Mouse (Mus musculus) neural tube, embryonic 14.5 days (tissue): ENCODE measurements at regions not wholly inside any gene's neighbourhood (a gene's known extent, or its start where the extent isn't known, plus 50 kb on each side); places are given as distances from the start of the nearest gene placed in this dataset.

Experiments used
- ATAC-seq: fragments of 200-750 bp; cut with Nextera tagmentation; 2 replicates; pipeline ENCODE4 v1.8.0; 2017; ENCODE audit warnings: low read depth, mild to moderate bottlenecking, moderate TSS enrichment, moderate library complexity
- H3K27ac ChIP-seq: fragments of 300-500 bp; sonication (generic); 2 replicates; pipeline ENCODE4 v1.5.1; 2014; ENCODE audit warnings: low read depth, mild to moderate bottlenecking, control low read depth, low read length, moderate library complexity, mixed read lengths
- H3K27me3 ChIP-seq: fragments of 300-500 bp; sonication (generic); 2 replicates; pipeline ENCODE4 v1.6.1; 2014; ENCODE audit warnings: low read length; ENCODE audit not compliant: control insufficient read depth, insufficient read depth
- H3K36me3 ChIP-seq: fragments of 300-500 bp; sonication (generic); 2 replicates; pipeline ENCODE4 v1.6.1; 2014; ENCODE audit warnings: low read length, mixed read lengths; ENCODE audit not compliant: control insufficient read depth, insufficient read depth
- H3K4me1 ChIP-seq: fragments of 300-500 bp; sonication (generic); 2 replicates; pipeline ENCODE4 v1.6.1; 2014; ENCODE audit warnings: low read length; ENCODE audit not compliant: control insufficient read depth, insufficient read depth
- H3K4me2 ChIP-seq: fragments of 300-500 bp; sonication (generic); 2 replicates; pipeline ENCODE4 v1.6.1; 2014; ENCODE audit warnings: mild to moderate bottlenecking, low read depth, low read length, control low read depth
- H3K4me3 ChIP-seq: fragments of 300-500 bp; sonication (generic); 2 replicates; pipeline ENCODE4 v1.5.1; 2014; ENCODE audit warnings: low read depth, low read length, control low read depth, mixed read lengths
- H3K9ac ChIP-seq: fragments of 300-500 bp; sonication (generic); replicated peaks from 2 replicates; pipeline ENCODE4 v1.6.1; 2014; ENCODE audit warnings: low read depth, mild to moderate bottlenecking, control low read depth, low read length, mixed read lengths
- H3K9me3 ChIP-seq: fragments of 300-500 bp; sonication (generic); 2 replicates; pipeline ENCODE4 v1.6.1; 2016; ENCODE audit warnings: low read length; ENCODE audit not compliant: control insufficient read depth
- WGBS: fragments of 180-500 bp; shearing (Covaris S2); extraction: QIAGEN DNeasy Blood & Tissue Kit; methylation state at CpG from one replicate; pipeline ENCODE4 v1.1.7; 2014; 5-methylcytosine and 5-hydroxymethylcytosine counted together

GRCm38 (mm10) chr3:9373896-9374295, 236.0 kb downstream of the Zfp704 start:
- no peaks in the 10 kb centered on the region for H3K27me3 ChIP-seq
- no peak overlapping the region for H3K27ac ChIP-seq
- no peaks in the 10 kb centered on the region for H3K4me1 ChIP-seq
- ATAC-seq: no peak
- H3K36me3 ChIP-seq: no peaks in the 10 kb centered on the region
- no peaks in the 10 kb centered on the region for H3K9me3 ChIP-seq
- WGBS: 76% methylated on average over 1 of the region's 1 CpGs
- H3K4me3 ChIP-seq: no peak overlapping the region
- H3K4me2 ChIP-seq: no peak overlapping the region
- no peak overlapping the region for H3K9ac ChIP-seq

- Histone ChIP-seq H3K27ac (no peak overlapping the region), H3K36me3 (no peaks in the 10 kb centered on the region), H3K27me3 (no peaks in the 10 kb centered on the region), H3K9me3 (no peaks in the 10 kb centered on the region), H3K9ac (no peak overlapping the region), H3K4me2 (no peak overlapping the region), H3K4me3 (no peak overlapping the region), H3K4me1 (no peaks in the 10 kb centered on the region)
- 86% methylated on average over 2 of the region's 2 CpGs for WGBS
- no peak for ATAC-seq
Observed at GRCm38 (mm10) chr3:9370096-9370495, 239.8 kb downstream of the Zfp704 start.

GRCm38 (mm10) chr3:9365791-9366190, 244.1 kb downstream of the Zfp704 start:
- Histone ChIP-seq H3K4me1 (no peaks in the 10 kb centered on the region), H3K9ac (no peak overlapping the region), H3K27me3 (no peaks in the 10 kb centered on the region), H3K27ac (no peak overlapping the region), H3K4me3 (no peak overlapping the region), H3K36me3 (no peaks in the 10 kb centered on the region), H3K4me2 (no peak overlapping the region), H3K9me3 (no peaks in the 10 kb centered on the region)
- 83% methylated on average over 9 of the region's 9 CpGs for WGBS
- ATAC-seq: no peak

DNA sequence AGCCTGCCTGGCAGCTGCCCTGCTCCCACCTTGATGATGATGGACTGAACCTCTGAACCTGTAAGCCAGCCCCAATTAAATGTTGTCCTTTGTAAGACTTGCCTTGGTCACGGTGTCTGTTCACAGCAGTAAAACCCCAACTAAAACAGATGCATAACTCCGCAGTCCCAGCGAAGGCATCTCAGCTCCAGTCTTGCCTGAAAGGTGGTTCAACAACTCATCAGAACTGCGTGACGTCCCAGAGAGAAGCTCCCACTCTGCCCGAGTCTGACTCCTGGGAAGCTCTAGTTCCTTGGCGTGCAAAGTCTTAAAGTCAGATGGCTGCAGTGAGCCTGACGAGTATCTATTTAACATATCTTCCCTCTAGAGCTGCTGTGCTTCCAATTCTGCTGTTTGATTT, 250.7 kb downstream of the Zfp704 start:
- no peaks in the 10 kb centered on the region for H3K9me3 ChIP-seq
- no peak overlapping the region for H3K4me2 ChIP-seq
- no peaks in the 10 kb centered on the region for H3K27me3 ChIP-seq
- H3K9ac ChIP-seq: no peak overlapping the region
- WGBS: 93% methylated on average over 8 of the region's 8 CpGs
- no peak for ATAC-seq
- no peaks in the 10 kb centered on the region for H3K36me3 ChIP-seq
- H3K27ac ChIP-seq: no peak overlapping the region
- peaks cover 4% of the 10 kb centered on the region; the same call in 1 of the 2 replicates for H3K4me1 ChIP-seq
- no peak overlapping the region for H3K4me3 ChIP-seq

DNA sequence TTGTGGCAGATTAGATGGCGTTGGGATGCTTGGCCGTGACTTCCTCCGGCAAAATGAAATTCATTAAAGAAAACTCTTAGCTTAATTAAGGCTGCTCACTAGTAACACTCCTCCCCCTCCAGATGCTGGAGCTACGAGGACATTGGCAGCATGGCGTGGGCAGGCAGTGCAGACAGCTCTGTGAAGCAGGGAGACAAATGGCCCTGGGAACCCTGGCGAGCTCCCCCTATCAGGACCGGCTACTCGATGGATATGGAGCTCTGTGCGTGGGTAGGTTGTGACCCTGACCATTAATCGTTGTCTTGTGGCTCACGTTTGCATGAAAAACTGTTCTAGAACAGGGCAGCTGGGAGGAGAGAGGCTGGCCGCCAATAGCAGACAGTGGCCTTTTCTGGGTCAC, 251.8 kb downstream of the Zfp704 start:
- Histone ChIP-seq H3K36me3 (no peaks in the 10 kb centered on the region), H3K4me1 (peaks cover 4% of the 10 kb centered on the region; the same call in 1 of the 2 replicates), H3K4me3 (no peak overlapping the region), H3K4me2 (no peak overlapping the region), H3K27ac (no peak overlapping the region), H3K9ac (no peak overlapping the region), H3K27me3 (no peaks in the 10 kb centered on the region), H3K9me3 (no peaks in the 10 kb centered on the region)
- ATAC-seq: no peak; the same call in 1 of the 2 replicates
- WGBS: 35% methylated on average over 12 of the region's 12 CpGs

- Histone ChIP-seq H3K4me1 (peaks cover 4% of the 10 kb centered on the region; the same call in 1 of the 2 replicates), H3K9ac (no peak overlapping the region), H3K9me3 (no peaks in the 10 kb centered on the region), H3K27me3 (no peaks in the 10 kb centered on the region), H3K4me2 (no peak overlapping the region), H3K27ac (no peak overlapping the region), H3K4me3 (no peak overlapping the region), H3K36me3 (no peaks in the 10 kb centered on the region)
- ATAC-seq: no peak
- 90% methylated on average over 2 of the region's 2 CpGs for WGBS
Observed at GRCm38 (mm10) chr3:9357639-9358038, 252.2 kb downstream of the Zfp704 start.

GRCm38 (mm10) chr3:9355875-9356274, 254.0 kb downstream of the Zfp704 start:
- no peaks in the 10 kb centered on the region for H3K9me3 ChIP-seq
- no peak overlapping the region for H3K4me2 ChIP-seq
- no peaks in the 10 kb centered on the region for H3K36me3 ChIP-seq
- 29% methylated on average over 4 of the region's 4 CpGs for WGBS
- ATAC-seq: peak; percentile 51; the same call in 1 of the 2 replicates
- peaks cover 4% of the 10 kb centered on the region; the same call in 1 of the 2 replicates for H3K4me1 ChIP-seq
- no peak overlapping the region for H3K9ac ChIP-seq
- no peak overlapping the region for H3K4me3 ChIP-seq
- H3K27ac ChIP-seq: no peak overlapping the region
- no peaks in the 10 kb centered on the region for H3K27me3 ChIP-seq

DNA sequence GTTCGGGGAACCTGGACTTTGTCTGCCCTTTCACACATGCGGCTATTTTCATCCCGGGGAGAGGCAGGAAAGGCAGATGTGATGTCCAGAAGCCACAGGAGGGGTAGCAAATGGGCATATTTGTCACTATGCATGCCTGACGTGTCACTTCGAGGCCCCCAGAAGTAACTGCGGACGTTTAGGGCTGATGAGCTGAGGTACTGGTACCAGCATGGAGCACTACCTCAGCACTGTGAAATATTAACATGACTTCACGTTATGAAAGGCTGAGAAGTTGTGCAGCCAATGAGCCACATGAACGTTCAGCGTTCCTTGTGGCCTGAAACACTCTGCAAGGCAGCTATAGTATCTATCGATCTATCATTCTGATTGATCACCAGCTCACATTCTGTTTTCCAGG, 255.1 kb downstream of the Zfp704 start:
- no peaks in the 10 kb centered on the region for H3K27me3 ChIP-seq
- no peak overlapping the region for H3K4me3 ChIP-seq
- no peak overlapping the region for H3K9ac ChIP-seq
- ATAC-seq: no peak
- H3K27ac ChIP-seq: no peak overlapping the region
- H3K4me2 ChIP-seq: no peak overlapping the region
- peaks cover 4% of the 10 kb centered on the region; the same call in 1 of the 2 replicates for H3K4me1 ChIP-seq
- no peaks in the 10 kb centered on the region for H3K36me3 ChIP-seq
- no peaks in the 10 kb centered on the region for H3K9me3 ChIP-seq
- WGBS: 79% methylated on average over 11 of the region's 11 CpGs

- 40% methylated on average over 7 of the region's 7 CpGs for WGBS
Observed at GRCm38 (mm10) chr3:9352251-9352650, 257.6 kb downstream of the Zfp704 start.

More at GRCm38 (mm10) chr3:9352251-9352650, 257.6 kb downstream of the Zfp704 start:
- Histone ChIP-seq H3K4me3 (no peak overlapping the region), H3K4me2 (no peak overlapping the region), H3K27me3 (no peaks in the 10 kb centered on the region), H3K4me1 (peaks cover 8% of the 10 kb centered on the region; the same call in 1 of the 2 replicates), H3K36me3 (no peaks in the 10 kb centered on the region), H3K9me3 (no peaks in the 10 kb centered on the region), H3K9ac (no peak overlapping the region), H3K27ac (no peak overlapping the region)
- no peak for ATAC-seq
